Mouse (Mus musculus): ENCODE measurements around the gene Masp2.

DNA sequence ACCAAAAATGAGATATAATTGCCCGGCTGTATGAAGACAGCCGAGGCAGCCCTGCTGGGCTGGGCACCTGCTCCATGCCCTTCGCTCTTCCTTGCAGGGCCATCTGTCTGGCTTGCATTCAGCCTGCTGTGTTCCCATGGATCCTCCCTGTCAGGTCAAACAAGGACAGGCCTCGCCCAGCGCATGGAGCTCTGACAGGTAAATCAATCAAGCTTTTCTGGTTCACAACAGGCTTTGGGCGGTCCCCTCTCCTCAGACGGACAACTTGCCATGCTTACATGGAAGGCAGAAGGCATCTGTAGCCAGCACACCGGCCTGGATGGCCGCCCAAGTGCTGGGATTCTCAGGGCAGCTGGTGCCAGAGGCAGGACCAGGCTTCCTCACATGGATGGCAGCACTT is 48.7 kb downstream of the Masp2 start:
- no peak for TF ChIP-seq CTCF (IDR thresholded peaks at IDR 0.05; ENCODE audit: low read depth)
- no peak for TF ChIP-seq EP300 (IDR thresholded peaks at IDR 0.05; ENCODE audit: low read depth)
